Mouse (Mus musculus) limb, embryonic 12.5 days (tissue): ENCODE results near the gene Shc3. TPM values are rescaled to one million over a fixed set of nuclear protein-coding genes. Genes with fewer than 3 reads are reported as not detected.
A peak's percentile ranks its signal among the peaks of the same experiment; 100 is the strongest.

Experiments used
- ATAC-seq: fragments of 200-750 bp; cut with Nextera tagmentation; 2 replicates; pipeline ENCODE4 v1.8.0; 2017; ENCODE audit warnings: low read depth, moderate TSS enrichment; ENCODE audit not compliant: insufficient number of reproducible peaks, insufficient read depth, low FRiP score, low TSS enrichment
- H3K27ac ChIP-seq: fragments of 300-500 bp; sonication (generic); 2 replicates; pipeline ENCODE4 v1.5.1; 2016; ENCODE audit warnings: mild to moderate bottlenecking, moderate library complexity
- H3K27me3 ChIP-seq: fragments of 300-500 bp; sonication (generic); 2 replicates; pipeline ENCODE4 v1.6.1; 2016; ENCODE audit warnings: mild to moderate bottlenecking, moderate library complexity
- H3K36me3 ChIP-seq: fragments of 300-500 bp; sonication (generic); 2 replicates; pipeline ENCODE4 v1.6.1; 2016; ENCODE audit warnings: mild to moderate bottlenecking, moderate library complexity
- H3K4me1 ChIP-seq: fragments of 300-500 bp; sonication (generic); replicated peaks from 2 replicates; pipeline ENCODE4 v1.6.1; 2016
- H3K4me2 ChIP-seq: fragments of 300-500 bp; sonication (generic); 2 replicates; pipeline ENCODE4 v1.6.1; 2016; ENCODE audit warnings: mild to moderate bottlenecking, moderate library complexity
- H3K4me3 ChIP-seq: fragments of 300-500 bp; sonication (generic); replicated peaks from 2 replicates; pipeline ENCODE4 v1.5.1; 2016; ENCODE audit warnings: mild to moderate bottlenecking
- H3K9ac ChIP-seq: fragments of 300-500 bp; sonication (generic); replicated peaks from 2 replicates; pipeline ENCODE4 v1.6.1; 2016; ENCODE audit warnings: mild to moderate bottlenecking, moderate library complexity
- H3K9me3 ChIP-seq: fragments of 300-500 bp; sonication (generic); 2 replicates; pipeline ENCODE4 v1.6.1; 2016; ENCODE audit warnings: mild to moderate bottlenecking, moderate library complexity
- WGBS: fragments of 180-500 bp; shearing (Covaris S2); methylation state at CpG from one replicate; pipeline ENCODE4 v1.1.7; 2016; 5-methylcytosine and 5-hydroxymethylcytosine counted together
- polyA plus RNA-seq: library from polyadenylated mRNA; unstranded; fragments of >200 nt; fragmentation: Nextera tagmentation; extraction: Ambion mirVana; gene quantifications from 2 replicates; pipeline ENCODE4 v1.2.1, GENCODE M21; 2016

Shc3 gene
- polyA plus RNA-seq, 1 experiment from 2014 or later: 0.31 TPM

GRCm38 (mm10) chr13:51568501-51568901 is 718 bp downstream of the Shc3 start:
- peak overlapping the region; percentile 70 for H3K4me2 ChIP-seq
- H3K9me3 ChIP-seq: no peaks in the 10 kb centered on the region
- H3K4me3 ChIP-seq: peak overlapping the region; percentile 37
- H3K36me3 ChIP-seq: no peaks in the 10 kb centered on the region
- H3K27me3 ChIP-seq: peaks cover 87% of the 10 kb centered on the region
- 0 out of 2 replicates have a peak, but pooled peaks have one; percentile 26 for ATAC-seq
- peaks cover 31% of the 10 kb centered on the region for H3K4me1 ChIP-seq
- under 1% methylated on average over 13 of the region's 13 CpGs for WGBS
- 0 out of 2 replicates have a peak overlapping the region, but pooled peaks have one; percentile 31 for H3K9ac ChIP-seq
- peak overlapping the region; percentile 35; the same call in 1 of the 2 replicates for H3K27ac ChIP-seq

DNA sequence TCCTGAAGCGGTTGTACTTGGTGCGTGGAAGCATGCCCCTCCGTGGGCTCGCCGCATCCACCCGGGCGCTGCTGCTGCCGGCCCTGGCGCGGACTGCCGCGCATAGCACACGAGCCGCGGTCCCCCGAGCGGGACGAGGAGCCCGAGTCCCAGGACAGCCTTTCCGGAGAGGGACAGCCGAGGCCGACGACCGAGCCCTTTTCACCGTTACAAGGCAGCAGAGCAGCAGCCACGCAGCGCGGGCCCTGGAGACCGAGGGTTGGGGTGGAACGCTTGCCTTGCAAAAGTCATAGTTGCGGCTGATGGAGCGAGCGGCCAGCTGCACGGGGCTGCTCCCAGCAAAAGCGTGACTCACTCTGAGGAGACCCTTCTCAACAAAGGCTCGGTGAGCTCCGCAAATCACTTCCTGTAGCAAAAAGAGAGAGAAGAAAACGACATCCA is 1.8 kb downstream of the Shc3 start:
- H3K27ac ChIP-seq: no peak overlapping the region

GRCm38 (mm10) chr13:51567078-51567395 is 2.2 kb downstream of the Shc3 start:
- under 1% methylated on average over 42 of the region's 42 CpGs for whole genome bisulfite sequencing
- Histone ChIP-seq H3K4me2 (peak overlapping the region; percentile 87), H3K9ac (peak overlapping the region; percentile 58), H3K36me3 (no peaks in the 10 kb centered on the region), H3K27ac (no peak overlapping the region), H3K4me1 (peaks cover 31% of the 10 kb centered on the region), H3K9me3 (no peaks in the 10 kb centered on the region), H3K4me3 (peak overlapping the region; percentile 48), H3K27me3 (peaks cover 88% of the 10 kb centered on the region)
- no peak for ATAC-seq

More for the DNA sequence above, 1.8 kb downstream of the Shc3 start:
- H3K4me2 ChIP-seq: peak overlapping the region; percentile 87
- peaks cover 31% of the 10 kb centered on the region for H3K4me1 ChIP-seq
- no peak for ATAC-seq
- peak overlapping the region; percentile 58 for H3K9ac ChIP-seq
- H3K36me3 ChIP-seq: no peaks in the 10 kb centered on the region
- 1% methylated on average over 38 of the region's 38 CpGs for WGBS
- H3K4me3 ChIP-seq: peak overlapping the region; percentile 48
- peaks cover 90% of the 10 kb centered on the region for H3K27me3 ChIP-seq
- H3K9me3 ChIP-seq: no peaks in the 10 kb centered on the region

DNA sequence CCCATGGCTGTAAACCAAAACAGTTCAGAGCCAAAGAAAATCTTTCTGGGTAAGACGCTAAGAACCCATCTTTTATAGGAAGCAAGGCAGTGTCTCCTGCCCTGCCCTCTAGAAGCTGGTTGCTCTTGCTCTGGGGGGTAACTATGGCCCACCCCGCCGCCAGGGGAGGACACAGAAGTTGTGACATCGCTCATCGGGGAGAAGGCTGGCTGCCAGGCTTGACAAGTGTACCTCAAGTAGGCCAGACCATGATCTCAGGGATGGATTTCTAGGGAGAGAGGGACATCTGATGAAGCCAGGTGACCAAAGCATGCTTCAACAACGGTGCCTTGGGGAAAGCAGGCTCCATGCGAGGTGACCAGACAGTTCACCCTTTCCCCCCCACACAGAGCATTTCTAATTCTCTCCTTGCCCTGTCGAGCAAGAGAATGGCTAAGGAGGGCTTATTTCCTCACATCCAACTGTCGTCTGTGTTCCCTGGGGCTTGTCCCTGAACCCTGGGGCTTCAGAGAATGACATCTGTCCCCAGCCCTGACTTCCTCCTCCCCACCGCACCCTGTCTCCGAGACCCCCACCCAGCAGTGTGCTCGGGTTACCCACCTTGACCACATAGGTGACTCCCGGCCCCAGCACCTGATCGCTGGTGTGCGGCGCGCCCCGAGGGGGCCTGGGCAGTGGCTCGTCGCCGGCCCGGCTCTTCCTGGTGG is 2.7 kb downstream of the Shc3 start:
- H3K4me1 ChIP-seq: peaks cover 31% of the 10 kb centered on the region
- H3K9me3 ChIP-seq: no peaks in the 10 kb centered on the region
- H3K36me3 ChIP-seq: no peaks in the 10 kb centered on the region
- H3K4me2 ChIP-seq: peak overlapping the region; percentile 87
- no peak overlapping the region for H3K27ac ChIP-seq
- 8% methylated on average over 22 of the region's 22 CpGs for WGBS
- peaks cover 83% of the 10 kb centered on the region for H3K27me3 ChIP-seq
- peak overlapping the region; percentile 48 for H3K4me3 ChIP-seq
- H3K9ac ChIP-seq: peak overlapping the region; percentile 58
- no peak for ATAC-seq

DNA sequence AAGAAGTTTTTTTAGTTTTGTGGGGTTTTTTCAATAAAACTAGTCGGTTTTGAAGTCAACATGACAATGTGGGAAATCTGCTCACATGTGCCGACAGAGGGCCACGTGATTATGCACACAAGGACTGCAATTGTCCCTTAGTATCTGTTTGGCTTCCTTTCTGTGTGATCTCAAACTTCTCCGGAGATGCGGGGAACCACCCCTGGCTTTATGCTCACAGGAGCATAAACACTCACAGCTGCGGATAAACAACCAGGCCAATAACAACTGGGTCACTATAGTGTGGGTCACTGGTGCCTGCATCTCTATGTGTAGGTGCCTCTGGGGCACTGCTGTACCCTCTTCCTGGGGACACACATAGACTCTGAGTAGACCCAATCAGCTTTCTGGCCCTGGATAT is 4.5 kb downstream of the Shc3 start:
- no peak for ATAC-seq
- H3K27me3 ChIP-seq: peaks cover 65% of the 10 kb centered on the region

DNA sequence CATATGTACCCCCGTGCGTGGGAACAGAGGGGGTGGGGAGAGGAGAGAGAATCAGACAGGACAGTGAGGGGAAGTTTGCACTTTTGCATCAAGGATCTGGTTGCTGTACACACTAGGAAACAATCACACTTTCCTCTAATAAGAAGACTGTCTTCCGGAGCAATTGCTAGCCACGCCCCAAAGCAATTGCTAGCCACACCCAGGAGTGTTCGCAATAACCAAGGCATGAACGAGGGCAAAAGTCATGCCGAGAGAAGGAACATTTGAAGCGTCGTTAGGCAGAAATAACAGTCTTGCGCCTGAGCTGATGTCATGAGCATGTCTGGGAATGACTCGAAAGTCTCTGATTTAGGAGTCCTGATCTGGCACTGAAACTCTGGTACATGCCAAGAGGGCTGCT is 15.9 kb downstream of the Shc3 start:
- no peak overlapping the region for H3K9ac ChIP-seq
- H3K9me3 ChIP-seq: no peaks in the 10 kb centered on the region
- no peak overlapping the region for H3K27ac ChIP-seq
- no peaks in the 10 kb centered on the region for H3K4me1 ChIP-seq
- H3K4me2 ChIP-seq: no peak overlapping the region
- no peaks in the 10 kb centered on the region for H3K27me3 ChIP-seq
- ATAC-seq: no peak
- WGBS: 78% methylated on average over 11 of the region's 11 CpGs
- H3K4me3 ChIP-seq: no peak overlapping the region
- no peaks in the 10 kb centered on the region for H3K36me3 ChIP-seq

More for the DNA sequence above, 4.5 kb downstream of the Shc3 start:
- Histone ChIP-seq H3K9me3 (no peaks in the 10 kb centered on the region), H3K27ac (no peak overlapping the region), H3K4me2 (no peak overlapping the region), H3K4me3 (no peak overlapping the region), H3K4me1 (peaks cover 26% of the 10 kb centered on the region), H3K9ac (no peak overlapping the region), H3K36me3 (no peaks in the 10 kb centered on the region)
- 58% methylated on average over 6 of the region's 6 CpGs for WGBS

DNA sequence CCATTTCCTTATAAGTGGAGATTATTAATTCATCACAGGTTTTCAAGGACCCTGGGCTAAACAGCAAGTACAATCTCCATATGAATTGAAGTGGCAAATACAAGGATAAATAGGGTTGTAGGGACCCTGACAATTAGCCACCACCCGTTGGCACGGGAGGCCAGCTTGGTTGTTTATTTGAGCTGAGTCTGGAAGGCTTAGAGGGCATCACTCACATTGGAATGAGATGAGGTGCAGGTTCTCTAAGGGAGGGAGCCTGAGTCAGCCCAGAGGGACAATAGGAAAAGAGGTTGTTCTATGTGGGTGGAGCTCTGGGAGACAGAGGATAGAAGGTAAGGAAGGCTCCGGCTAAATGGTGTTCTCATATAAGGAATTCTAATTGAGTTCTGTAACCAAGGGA is 17.0 kb downstream of the Shc3 start:
- Histone ChIP-seq H3K4me3 (no peak overlapping the region), H3K9ac (no peak overlapping the region), H3K4me2 (no peak overlapping the region), H3K9me3 (no peaks in the 10 kb centered on the region), H3K36me3 (no peaks in the 10 kb centered on the region), H3K4me1 (no peaks in the 10 kb centered on the region), H3K27me3 (no peaks in the 10 kb centered on the region), H3K27ac (no peak overlapping the region)
- ATAC-seq: no peak
- WGBS: 65% methylated on average over 3 of the region's 3 CpGs

GRCm38 (mm10) chr13:51551824-51552223 is 17.4 kb downstream of the Shc3 start:
- Histone ChIP-seq H3K27me3 (no peaks in the 10 kb centered on the region), H3K9me3 (no peaks in the 10 kb centered on the region), H3K36me3 (no peaks in the 10 kb centered on the region), H3K9ac (no peak overlapping the region), H3K27ac (no peak overlapping the region), H3K4me3 (no peak overlapping the region), H3K4me1 (no peaks in the 10 kb centered on the region), H3K4me2 (no peak overlapping the region)
- WGBS: 75% methylated on average over 3 of the region's 3 CpGs
- ATAC-seq: no peak

- Histone ChIP-seq H3K4me3 (no peak overlapping the region), H3K9ac (no peak overlapping the region), H3K9me3 (0 out of 2 replicates have a peak, but pooled peaks cover 3% of the 10 kb centered on the region), H3K4me1 (no peaks in the 10 kb centered on the region), H3K27ac (no peak overlapping the region), H3K36me3 (no peaks in the 10 kb centered on the region), H3K4me2 (no peak overlapping the region), H3K27me3 (no peaks in the 10 kb centered on the region)
- no peak for ATAC-seq
- 91% methylated on average over 8 of the region's 8 CpGs for WGBS
Measured at GRCm38 (mm10) chr13:51539816-51540215, 29.4 kb downstream of the Shc3 start.

DNA sequence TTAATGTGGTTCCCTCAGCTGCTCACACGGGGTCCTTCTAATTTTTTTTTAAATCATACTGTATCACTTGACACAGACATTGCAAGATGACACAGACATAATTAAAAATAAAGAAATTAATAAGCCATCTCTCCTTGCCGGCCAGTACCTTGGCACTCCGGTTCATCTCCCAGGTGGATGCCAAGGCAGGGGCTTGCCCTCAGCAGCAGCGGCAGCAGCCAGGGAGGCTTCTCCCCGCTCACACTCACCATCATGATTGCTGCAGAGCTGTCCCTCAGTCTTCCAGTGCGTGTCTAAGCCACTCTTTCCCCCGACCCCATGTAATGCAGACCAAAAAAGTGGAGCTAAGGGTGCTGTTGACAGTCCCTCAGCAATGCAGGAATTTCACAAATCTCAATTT is 33.9 kb downstream of the Shc3 start:
- H3K27ac ChIP-seq: no peak overlapping the region
- H3K4me2 ChIP-seq: no peak overlapping the region
- 87% methylated on average over 7 of the region's 7 CpGs for WGBS
- H3K9ac ChIP-seq: no peak overlapping the region
- no peaks in the 10 kb centered on the region for H3K4me1 ChIP-seq
- H3K36me3 ChIP-seq: no peaks in the 10 kb centered on the region
- H3K9me3 ChIP-seq: no peaks in the 10 kb centered on the region
- H3K4me3 ChIP-seq: no peak overlapping the region
- H3K27me3 ChIP-seq: no peaks in the 10 kb centered on the region
- no peak for ATAC-seq

GRCm38 (mm10) chr13:51526480-51526879 is 42.7 kb downstream of the Shc3 start:
- Histone ChIP-seq H3K4me1 (no peaks in the 10 kb centered on the region), H3K27me3 (no peaks in the 10 kb centered on the region), H3K4me2 (no peak overlapping the region), H3K36me3 (no peaks in the 10 kb centered on the region), H3K9ac (no peak overlapping the region), H3K9me3 (no peaks in the 10 kb centered on the region), H3K4me3 (no peak overlapping the region), H3K27ac (no peak overlapping the region)
- 76% methylated on average over 7 of the region's 7 CpGs for WGBS
- ATAC-seq: no peak

- H3K36me3 ChIP-seq: no peaks in the 10 kb centered on the region
- H3K27me3 ChIP-seq: no peaks in the 10 kb centered on the region
- no peak overlapping the region for H3K4me2 ChIP-seq
- ATAC-seq: no peak
- H3K9ac ChIP-seq: no peak overlapping the region
- no peak overlapping the region for H3K4me3 ChIP-seq
- no peaks in the 10 kb centered on the region for H3K9me3 ChIP-seq
- WGBS: 83% methylated on average over 4 of the region's 4 CpGs
- H3K4me1 ChIP-seq: no peaks in the 10 kb centered on the region
- no peak overlapping the region for H3K27ac ChIP-seq
Measured at GRCm38 (mm10) chr13:51524316-51524715, 44.9 kb downstream of the Shc3 start.
